Mouse (Mus musculus) kidney, embryonic 15.5 days (tissue): ENCODE measurements around the gene Pnpla1. TPM values are rescaled to one million over a fixed set of nuclear protein-coding genes. Genes with fewer than 3 reads are reported as not detected.

Experiments
- ATAC-seq: fragments of 200-750 bp; cut with Nextera tagmentation; replicated peaks from 2 replicates; pipeline ENCODE4 v1.8.0; 2017; ENCODE audit warnings: moderate TSS enrichment; ENCODE audit not compliant: low FRiP score
- H3K27ac ChIP-seq: fragments of 300-500 bp; sonication (generic); 2 replicates; pipeline ENCODE4 v1.5.1; 2015; ENCODE audit warnings: mild to moderate bottlenecking, inconsistent platforms
- H3K27me3 ChIP-seq: fragments of 300-500 bp; sonication (generic); 2 replicates; pipeline ENCODE4 v1.6.1; 2015; ENCODE audit warnings: inconsistent platforms
- H3K36me3 ChIP-seq: fragments of 300-500 bp; sonication (generic); 2 replicates; pipeline ENCODE4 v1.6.1; 2015; ENCODE audit warnings: inconsistent platforms
- H3K4me1 ChIP-seq: fragments of 300-500 bp; sonication (generic); 2 replicates; pipeline ENCODE4 v1.6.1; 2015; ENCODE audit warnings: inconsistent platforms
- H3K4me2 ChIP-seq: fragments of 300-500 bp; sonication (generic); 2 replicates; pipeline ENCODE4 v1.6.1; 2015; ENCODE audit warnings: moderate library complexity, mild to moderate bottlenecking, inconsistent platforms
- H3K4me3 ChIP-seq: fragments of 300-500 bp; sonication (generic); replicated peaks from 2 replicates; pipeline ENCODE4 v1.5.1; 2015; ENCODE audit warnings: mild to moderate bottlenecking, inconsistent platforms
- H3K9ac ChIP-seq: fragments of 300-500 bp; sonication (generic); 2 replicates; pipeline ENCODE4 v1.6.1; 2015; ENCODE audit warnings: mild to moderate bottlenecking, inconsistent platforms
- H3K9me3 ChIP-seq: fragments of 300-500 bp; sonication (generic); replicated peaks from 2 replicates; pipeline ENCODE4 v1.6.1; 2016; ENCODE audit warnings: inconsistent platforms
- WGBS: fragments of 180-500 bp; shearing (Covaris S2); methylation state at CpG from one replicate; pipeline ENCODE4 v1.1.7; 2015; ENCODE audit warnings: mixed read lengths; 5-methylcytosine and 5-hydroxymethylcytosine counted together
- polyA plus RNA-seq: library from polyadenylated mRNA; unstranded; fragments of >200 nt; fragmentation: Nextera tagmentation; extraction: Ambion mirVana; gene quantifications from 2 replicates; pipeline ENCODE4 v1.2.1, GENCODE M21; 2015

The Pnpla1 gene
- polyA plus RNA-seq, 1 experiment from 2014 or later, result 0.10 TPM

DNA sequence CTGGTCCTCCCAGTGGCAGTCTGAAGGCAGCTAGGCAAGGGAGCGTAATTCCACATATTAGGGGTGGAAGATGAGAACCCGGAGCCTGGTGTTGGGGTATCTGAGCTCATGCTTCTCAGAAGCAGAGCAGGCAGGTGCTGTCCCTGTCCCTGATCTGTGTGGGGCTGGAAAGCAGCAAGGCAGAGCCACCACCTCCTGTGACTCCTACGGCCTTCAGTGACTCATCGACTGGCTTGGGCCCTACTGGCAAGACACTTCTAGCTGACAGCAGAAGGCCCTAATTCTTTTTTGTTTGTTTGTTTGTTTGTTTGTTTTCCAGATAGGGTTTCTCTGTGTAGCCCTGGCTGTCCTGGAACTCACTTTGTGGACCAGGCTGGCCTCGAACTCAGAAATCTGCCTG lies 7.7 kb upstream of the Pnpla1 start:
- H3K27me3 ChIP-seq, result no peaks in the 10 kb centered on the region
- no peaks in the 10 kb centered on the region for H3K9me3 ChIP-seq
- over 99% methylated on average over 5 of the region's 5 CpGs for WGBS
- H3K9ac ChIP-seq, result no peak overlapping the region
- ATAC-seq, result no peak
- no peaks in the 10 kb centered on the region for H3K36me3 ChIP-seq
- no peak overlapping the region for H3K4me3 ChIP-seq
- H3K4me2 ChIP-seq, result no peak overlapping the region
- H3K4me1 ChIP-seq, result peaks cover 11% of the 10 kb centered on the region; the same call in 1 of the 2 replicates
- no peak overlapping the region for H3K27ac ChIP-seq

DNA sequence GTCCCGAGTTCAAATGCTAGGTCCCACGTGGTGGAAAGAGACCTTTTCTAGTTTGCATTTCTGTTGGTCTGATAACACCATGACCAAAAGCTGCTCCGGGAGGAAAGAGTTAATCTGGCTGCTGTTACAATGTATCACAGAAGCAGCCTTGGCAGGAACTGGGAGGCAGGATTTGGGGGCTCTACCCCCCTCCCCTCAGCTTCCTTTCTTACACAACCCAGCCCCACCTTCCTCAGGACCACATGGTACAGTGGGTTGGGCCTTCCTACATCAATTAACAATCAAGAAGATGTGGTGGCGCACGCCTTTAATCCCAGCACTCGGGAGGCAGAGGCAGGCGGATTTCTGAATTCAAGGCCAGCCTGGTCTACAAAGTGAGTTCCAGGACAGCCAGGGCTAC lies 3.8 kb upstream of the Pnpla1 start:
- 86% methylated on average over 7 of the region's 7 CpGs for WGBS

DNA sequence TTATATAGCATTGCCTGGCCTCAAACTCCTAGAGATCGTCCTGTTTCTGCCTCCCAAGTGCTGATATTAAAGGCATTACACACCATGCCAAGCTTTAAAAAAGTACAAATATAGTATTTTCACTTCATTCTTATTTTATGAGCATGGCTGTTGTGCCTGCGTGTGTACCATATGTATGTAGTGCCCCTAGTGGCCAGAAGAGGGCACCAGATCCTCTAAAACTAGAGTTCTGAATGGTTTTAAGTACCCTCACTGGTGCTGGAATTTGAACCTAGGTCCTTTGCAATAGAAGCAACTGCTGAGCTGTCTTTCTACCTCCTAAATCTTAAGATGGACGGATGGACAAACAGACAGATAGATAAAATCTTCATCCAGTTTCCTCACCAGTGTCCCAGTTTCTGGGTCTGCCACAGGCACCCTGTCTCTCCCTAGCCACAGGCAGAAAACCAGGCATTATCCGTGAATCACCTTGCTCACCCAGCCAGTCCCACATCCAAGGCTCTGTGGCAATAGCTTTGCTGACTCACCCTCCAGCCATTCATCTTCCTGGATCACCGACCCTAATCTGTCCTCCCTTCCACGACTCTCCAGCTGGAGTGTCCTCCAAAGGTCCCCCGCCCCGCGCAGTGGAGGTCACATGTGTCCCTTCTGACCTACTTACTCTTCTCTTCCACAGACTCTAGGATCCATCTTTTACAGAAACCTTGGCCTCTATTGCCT lies 2.9 kb upstream of the Pnpla1 start:
- H3K4me1 ChIP-seq, result peaks cover 9% of the 10 kb centered on the region; the same call in 1 of the 2 replicates
- peak; percentile 52 for ATAC-seq
- H3K4me3 ChIP-seq, result no peak overlapping the region
- no peaks in the 10 kb centered on the region for H3K36me3 ChIP-seq
- H3K9ac ChIP-seq, result no peak overlapping the region
- H3K27ac ChIP-seq, result peak overlapping the region; percentile 37; the same call in 1 of the 2 replicates
- peaks cover 7% of the 10 kb centered on the region for H3K9me3 ChIP-seq
- WGBS, result 47% methylated on average over 9 of the region's 9 CpGs
- H3K4me2 ChIP-seq, result no peak overlapping the region
- no peaks in the 10 kb centered on the region for H3K27me3 ChIP-seq

More for the DNA sequence above, 3.8 kb upstream of the Pnpla1 start:
- H3K27ac ChIP-seq, result no peak overlapping the region
- no peak overlapping the region for H3K9ac ChIP-seq
- H3K9me3 ChIP-seq, result peaks cover 7% of the 10 kb centered on the region
- H3K27me3 ChIP-seq, result no peaks in the 10 kb centered on the region
- no peaks in the 10 kb centered on the region for H3K36me3 ChIP-seq
- ATAC-seq, result no peak
- H3K4me1 ChIP-seq, result peaks cover 9% of the 10 kb centered on the region; the same call in 1 of the 2 replicates
- H3K4me3 ChIP-seq, result no peak overlapping the region
- no peak overlapping the region for H3K4me2 ChIP-seq

DNA sequence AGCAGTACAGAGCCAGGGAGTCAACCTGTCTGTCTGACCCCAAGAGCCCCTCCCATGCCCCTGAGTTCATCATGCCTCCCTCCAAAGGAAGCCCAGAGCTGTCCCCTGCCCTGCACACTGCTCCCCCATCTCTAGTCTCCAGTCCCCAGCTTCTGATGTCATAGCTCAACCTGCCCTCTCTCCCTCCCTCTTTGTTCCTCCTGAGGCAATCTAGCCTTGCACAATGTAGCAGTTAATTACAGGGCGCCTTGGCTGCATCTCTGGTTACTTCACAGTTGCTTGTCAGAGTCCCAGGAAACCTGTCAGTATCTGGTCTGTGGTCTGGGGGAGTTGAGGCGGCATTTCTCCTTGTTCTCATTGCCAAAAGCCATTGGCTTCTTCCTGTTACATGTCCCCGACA lies 2.2 kb upstream of the Pnpla1 start:
- no peak overlapping the region for H3K4me2 ChIP-seq
- no peaks in the 10 kb centered on the region for H3K36me3 ChIP-seq
- H3K4me3 ChIP-seq, result no peak overlapping the region
- peak overlapping the region; percentile 37; the same call in 1 of the 2 replicates for H3K27ac ChIP-seq
- H3K27me3 ChIP-seq, result no peaks in the 10 kb centered on the region
- 23% methylated on average over 3 of the region's 3 CpGs for WGBS
- ATAC-seq, result peak; percentile 46; the same call in 1 of the 2 replicates
- H3K4me1 ChIP-seq, result peaks cover 9% of the 10 kb centered on the region; the same call in 1 of the 2 replicates
- H3K9ac ChIP-seq, result no peak overlapping the region
- H3K9me3 ChIP-seq, result peaks cover 7% of the 10 kb centered on the region

DNA sequence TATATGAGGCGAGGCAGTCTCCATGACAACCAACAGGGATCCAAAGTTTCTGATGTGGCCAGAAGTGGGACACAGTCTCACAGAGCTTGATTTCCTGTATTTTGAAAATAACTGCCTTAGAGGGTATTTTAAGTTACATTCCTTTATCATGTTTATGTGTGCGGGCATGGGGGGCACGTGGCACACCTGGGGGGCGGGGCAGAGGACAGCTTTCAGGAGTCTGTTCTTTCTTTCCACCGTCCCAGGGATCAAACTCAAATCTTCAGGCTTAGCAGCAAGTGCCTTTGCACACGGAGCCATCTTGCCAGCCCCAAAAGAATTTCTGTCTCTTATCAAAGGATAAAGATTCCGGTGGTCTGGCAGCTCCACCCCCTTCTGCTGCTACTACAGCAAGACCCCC lies 5.7 kb downstream of the Pnpla1 start:
- H3K27ac ChIP-seq, result no peak overlapping the region
- 75% methylated on average over 7 of the region's 7 CpGs for WGBS
- no peak overlapping the region for H3K4me3 ChIP-seq
- no peak overlapping the region for H3K9ac ChIP-seq
- H3K4me2 ChIP-seq, result no peak overlapping the region
- no peaks in the 10 kb centered on the region for H3K4me1 ChIP-seq
- no peaks in the 10 kb centered on the region for H3K36me3 ChIP-seq
- no peak for ATAC-seq
- no peaks in the 10 kb centered on the region for H3K9me3 ChIP-seq
- no peaks in the 10 kb centered on the region for H3K27me3 ChIP-seq

DNA sequence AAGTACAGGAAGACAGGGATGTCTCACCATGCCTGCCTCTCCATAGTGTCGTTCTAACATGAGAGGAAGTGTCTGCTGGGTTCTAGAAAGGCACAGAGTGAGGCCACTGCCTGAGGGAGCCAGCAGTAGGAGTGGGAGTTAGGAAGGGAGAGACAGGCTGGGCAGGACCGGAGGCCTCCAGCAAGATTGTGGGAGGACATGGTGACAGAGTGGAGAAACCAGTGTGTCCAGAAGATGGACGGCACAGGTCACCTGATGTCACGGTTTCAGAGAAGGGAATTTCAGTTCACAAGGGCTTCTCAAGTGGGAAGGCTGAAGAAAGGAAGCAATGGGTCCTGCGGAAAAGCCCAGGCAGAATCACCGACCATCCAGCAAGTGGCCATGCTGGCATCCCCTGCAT lies 6.3 kb downstream of the Pnpla1 start:
- 46% methylated on average over 6 of the region's 6 CpGs for WGBS
- Histone ChIP-seq H3K4me2 (no peak overlapping the region), H3K4me1 (no peaks in the 10 kb centered on the region), H3K4me3 (no peak overlapping the region), H3K27me3 (no peaks in the 10 kb centered on the region), H3K27ac (no peak overlapping the region), H3K9ac (no peak overlapping the region), H3K36me3 (no peaks in the 10 kb centered on the region), H3K9me3 (no peaks in the 10 kb centered on the region)
- no peak for ATAC-seq

DNA sequence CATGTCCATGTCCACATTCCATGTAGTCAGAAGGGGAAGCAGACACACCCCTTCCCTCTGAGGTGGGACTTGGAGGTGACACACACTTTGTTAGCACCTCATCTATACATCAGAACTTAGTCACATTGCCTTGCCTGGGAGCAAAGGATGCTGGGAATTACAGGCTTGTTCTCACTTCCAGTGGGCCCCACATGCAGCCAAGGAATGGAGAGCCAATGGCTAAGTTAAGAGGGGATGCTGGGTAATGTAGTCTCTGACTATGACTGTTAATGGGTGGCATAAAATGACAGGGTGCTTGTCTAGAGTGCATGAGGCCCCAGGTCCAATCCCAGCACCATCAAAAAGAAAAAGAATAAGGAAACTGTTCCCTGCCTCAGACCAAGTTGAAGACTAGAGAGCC lies 8.7 kb downstream of the Pnpla1 start:
- Histone ChIP-seq H3K4me2 (no peak overlapping the region), H3K27ac (no peak overlapping the region), H3K27me3 (no peaks in the 10 kb centered on the region), H3K9ac (no peak overlapping the region), H3K4me3 (no peak overlapping the region), H3K36me3 (no peaks in the 10 kb centered on the region), H3K4me1 (no peaks in the 10 kb centered on the region), H3K9me3 (no peaks in the 10 kb centered on the region)
- no peak for ATAC-seq

DNA sequence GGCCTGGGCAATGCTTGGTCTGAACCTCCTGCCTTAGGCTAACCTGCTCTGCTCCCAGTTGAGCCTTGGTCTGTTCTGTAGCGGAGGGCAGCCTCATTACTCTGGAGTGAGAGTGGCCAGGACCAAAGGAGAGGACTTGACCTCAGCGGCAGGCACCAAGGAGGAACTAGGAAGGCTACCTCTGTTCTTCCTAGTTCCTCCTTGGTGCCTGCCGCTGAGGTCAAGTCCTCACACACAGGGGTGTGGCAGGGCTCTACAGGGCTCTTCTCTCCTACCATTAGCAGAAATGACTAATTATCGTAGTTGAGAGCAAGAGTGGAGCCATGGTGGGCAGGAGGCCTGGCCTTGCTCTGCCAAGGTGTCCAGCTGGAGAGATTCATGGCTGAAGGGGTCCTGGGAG lies 9.2 kb downstream of the Pnpla1 start:
- 91% methylated on average over 4 of the region's 4 CpGs for WGBS
- no peak for ATAC-seq
- H3K36me3 ChIP-seq, result no peaks in the 10 kb centered on the region
- H3K9me3 ChIP-seq, result no peaks in the 10 kb centered on the region
- no peak overlapping the region for H3K27ac ChIP-seq
- H3K9ac ChIP-seq, result no peak overlapping the region
- H3K4me3 ChIP-seq, result no peak overlapping the region
- no peaks in the 10 kb centered on the region for H3K27me3 ChIP-seq
- no peak overlapping the region for H3K4me2 ChIP-seq
- no peaks in the 10 kb centered on the region for H3K4me1 ChIP-seq

DNA sequence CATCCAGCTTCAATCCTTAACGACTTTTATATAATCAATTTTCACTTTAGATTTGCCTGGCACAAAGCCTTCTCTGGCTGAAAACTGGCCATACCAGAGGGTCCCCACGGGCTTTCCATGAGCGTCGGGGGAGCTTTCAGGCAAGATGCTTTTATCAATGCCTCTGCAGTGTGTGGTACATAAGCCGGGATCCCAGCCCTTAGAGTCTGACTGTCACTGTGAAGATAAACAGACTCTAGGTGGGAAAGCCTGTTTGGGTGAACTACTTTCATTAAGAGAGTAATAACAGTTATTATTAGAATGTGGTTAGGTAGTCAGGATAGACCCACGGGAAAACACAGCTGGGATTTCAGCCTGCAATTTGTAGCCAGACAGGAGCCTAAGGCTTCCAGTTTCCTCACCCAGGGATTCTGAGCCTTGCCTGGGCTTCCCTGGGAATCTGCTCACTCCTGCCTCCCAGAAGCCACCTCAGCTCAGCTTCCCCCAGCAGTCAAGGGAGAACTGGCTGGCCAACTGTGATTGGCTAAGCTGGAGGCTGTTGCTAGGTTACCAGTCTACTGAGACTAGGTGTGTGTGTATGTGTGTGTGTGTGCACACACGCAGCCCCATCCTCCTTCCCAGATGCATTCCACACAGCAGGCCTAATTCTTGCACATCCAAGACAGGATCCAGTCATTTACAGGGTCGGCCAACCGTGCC lies 11.3 kb downstream of the Pnpla1 start:
- Histone ChIP-seq H3K9me3 (no peaks in the 10 kb centered on the region), H3K4me3 (no peak overlapping the region), H3K4me1 (no peaks in the 10 kb centered on the region), H3K27me3 (no peaks in the 10 kb centered on the region), H3K36me3 (no peaks in the 10 kb centered on the region), H3K4me2 (no peak overlapping the region), H3K27ac (no peak overlapping the region), H3K9ac (no peak overlapping the region)
- ATAC-seq, result no peak; the same call in 1 of the 2 replicates
- 75% methylated on average over 9 of the region's 9 CpGs for WGBS

DNA sequence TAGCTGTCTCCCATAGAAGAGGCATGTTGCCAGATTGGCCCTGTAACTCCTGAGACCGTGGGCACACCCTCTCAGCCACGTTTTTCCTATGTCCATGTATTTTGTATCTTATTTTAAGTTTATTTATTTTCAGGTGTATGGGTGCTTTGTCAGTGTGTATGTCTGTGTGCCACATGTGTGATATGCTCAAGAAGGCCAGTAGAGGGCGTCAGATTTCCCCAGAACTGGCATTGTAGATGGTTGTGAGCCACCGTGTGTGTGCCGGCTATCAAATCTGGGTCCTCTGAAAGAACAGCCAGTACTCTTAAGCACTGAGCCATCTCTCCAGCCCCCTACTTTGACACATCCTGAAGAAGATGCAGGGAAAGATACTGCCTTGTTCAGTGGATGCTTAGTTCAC lies 12.2 kb downstream of the Pnpla1 start:
- 71% methylated on average over 5 of the region's 5 CpGs for WGBS
- H3K9me3 ChIP-seq, result no peaks in the 10 kb centered on the region
- H3K9ac ChIP-seq, result no peak overlapping the region
- no peak overlapping the region for H3K4me3 ChIP-seq
- no peaks in the 10 kb centered on the region for H3K36me3 ChIP-seq
- no peak overlapping the region for H3K27ac ChIP-seq
- no peaks in the 10 kb centered on the region for H3K27me3 ChIP-seq
- peaks cover 7% of the 10 kb centered on the region; the same call in 1 of the 2 replicates for H3K4me1 ChIP-seq
- no peak for ATAC-seq
- no peak overlapping the region for H3K4me2 ChIP-seq

DNA sequence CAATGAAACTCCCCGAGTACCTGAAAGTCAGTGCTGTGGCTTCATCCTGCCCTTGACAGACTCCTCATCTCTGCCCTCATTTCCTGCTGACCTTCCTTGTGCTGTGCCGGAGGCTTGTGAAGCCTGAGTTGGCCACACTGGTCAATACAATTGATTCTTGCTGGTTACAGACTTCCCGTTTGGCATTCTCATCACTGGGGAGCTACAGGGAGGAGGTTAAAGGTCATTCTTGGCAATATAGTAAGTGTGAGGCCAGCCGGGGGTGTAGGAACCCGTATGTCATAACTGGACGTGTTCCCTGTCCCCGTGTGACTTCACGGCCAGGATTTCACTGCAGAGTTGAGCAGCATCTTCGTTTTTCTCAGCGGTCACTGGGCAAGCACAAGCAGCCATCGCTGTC lies 13.6 kb downstream of the Pnpla1 start:
- H3K9ac ChIP-seq, result no peak overlapping the region
- 76% methylated on average over 11 of the region's 11 CpGs for WGBS
- H3K4me1 ChIP-seq, result peaks cover 15% of the 10 kb centered on the region; the same call in 1 of the 2 replicates
- ATAC-seq, result no peak
- no peaks in the 10 kb centered on the region for H3K36me3 ChIP-seq
- H3K4me2 ChIP-seq, result no peak overlapping the region
- peaks cover 5% of the 10 kb centered on the region; the same call in 1 of the 2 replicates for H3K27me3 ChIP-seq
- no peak overlapping the region for H3K4me3 ChIP-seq
- H3K9me3 ChIP-seq, result no peaks in the 10 kb centered on the region
- no peak overlapping the region for H3K27ac ChIP-seq

DNA sequence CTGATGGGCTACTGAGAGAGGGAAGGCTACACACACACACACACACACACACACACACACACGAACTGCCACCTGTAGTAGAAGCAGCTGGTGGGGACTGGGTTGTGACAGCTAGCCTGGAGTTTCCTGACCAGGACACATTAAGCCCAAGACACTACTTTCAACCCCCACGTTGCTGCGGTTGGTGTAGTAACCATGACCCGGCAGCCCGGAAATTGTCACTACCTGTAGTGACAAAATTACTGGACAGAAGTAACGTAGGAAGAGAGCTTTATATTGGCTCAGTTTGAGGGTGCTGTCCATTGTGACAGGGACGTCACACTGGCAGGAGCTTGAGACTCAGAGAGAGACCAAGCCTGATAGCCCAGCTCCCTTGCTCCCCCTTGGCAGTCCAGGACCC lies 14.1 kb downstream of the Pnpla1 start:
- no peaks in the 10 kb centered on the region for H3K36me3 ChIP-seq
- H3K9ac ChIP-seq, result no peak overlapping the region
- no peak overlapping the region for H3K4me2 ChIP-seq
- H3K9me3 ChIP-seq, result no peaks in the 10 kb centered on the region
- H3K4me1 ChIP-seq, result peaks cover 18% of the 10 kb centered on the region; the same call in 1 of the 2 replicates
- WGBS, result 88% methylated on average over 7 of the region's 7 CpGs
- no peak overlapping the region for H3K27ac ChIP-seq
- H3K4me3 ChIP-seq, result no peak overlapping the region
- no peak for ATAC-seq
- peaks cover 5% of the 10 kb centered on the region; the same call in 1 of the 2 replicates for H3K27me3 ChIP-seq
